ENCODE assay signal across 10 mouse cellular contexts in the genomic region with DNA sequence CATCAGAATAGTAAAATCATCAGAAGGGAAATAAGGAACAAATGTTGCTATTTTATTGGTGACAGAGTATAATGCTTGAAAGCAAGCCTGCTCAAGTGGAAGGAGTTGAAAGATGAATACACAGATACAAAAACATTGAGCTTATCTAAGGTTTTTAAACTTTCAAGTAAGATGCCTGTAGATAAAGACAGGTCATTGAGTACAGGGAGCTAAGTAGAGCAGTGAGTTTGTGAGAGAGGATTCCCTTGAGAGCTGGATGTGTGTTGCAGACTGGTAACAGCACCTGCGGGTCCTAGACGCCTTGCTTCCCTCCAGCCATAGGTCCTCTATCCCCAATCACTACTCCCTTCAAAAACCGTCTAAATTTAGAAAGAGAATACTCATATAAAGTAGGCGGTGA. TPM values are rescaled to one million over a fixed set of nuclear protein-coding genes. Genes with fewer than 3 reads are reported as not detected.
DNase-seq lines count a peak whose midpoint lies in the region; ATAC-seq and TF ChIP-seq lines count a peak whose summit lies in the region.
"Had no signal": no experiment of that assay in that cellular context is flagged by ENCODE, and none has a peak within 500 bp of the region (broad histone marks: within the 10 kb centered on the region; RNA-seq: fewer than 3 reads in every experiment).

No protein-coding gene starts in this region.

- no peak for DNase-seq in hindbrain, embryonic 10.5 days (ENCODE audit: low spot score)
- DNase-seq in hindbrain, embryonic 11.5 days (ENCODE audit: low spot score), result no peak
- DNase-seq in brain, embryonic 14.5 days (ENCODE audit: low read depth), result peak; percentile 14
- DNase-seq in hindbrain, embryonic 14.5 days (ENCODE audit: low spot score), result no peak
- no peak for DNase-seq in layer of hippocampus, adult 11-12 months (ENCODE audit: low spot score)
- DNase-seq in spleen, postnatal 14 days (ENCODE audit: low spot score in 2 of 2), result no peak
- DNase-seq: cerebellum, postnatal 25 days; layer of hippocampus, postnatal 36 days had no signal

- no peaks in the 10 kb centered on the region for H3K36me3 ChIP-seq in hindbrain, embryonic 10.5 days
- H3K36me3 ChIP-seq in hindbrain, embryonic 11.5 days (ENCODE audit: control insufficient read depth, insufficient read depth, low read length), result no peaks in the 10 kb centered on the region
- H3K36me3 ChIP-seq in hindbrain, embryonic 14.5 days (replicated peaks; ENCODE audit: control insufficient read depth, insufficient read depth), result no peaks in the 10 kb centered on the region
- no peaks in the 10 kb centered on the region for H3K36me3 ChIP-seq in midbrain, embryonic 13.5 days

- no peak for ATAC-seq in hindbrain, embryonic 11.5 days (ENCODE audit: low FRiP score)
- ATAC-seq in hindbrain, embryonic 14.5 days (ENCODE audit: low FRiP score), result no peak
- ATAC-seq in midbrain, embryonic 13.5 days, result no peak
- ATAC-seq in cerebellum, adult (ENCODE audit: insufficient number of reproducible peaks, low FRiP score, low TSS enrichment), result no peak

- no peak overlapping the region for H3K4me2 ChIP-seq in hindbrain, embryonic 11.5 days (replicated peaks; ENCODE audit: low read depth, low read length)
- H3K4me2 ChIP-seq in hindbrain, embryonic 14.5 days (replicated peaks), result peak overlapping the region; percentile 56
- peak overlapping the region; percentile 67 for H3K4me2 ChIP-seq in midbrain, embryonic 13.5 days (replicated peaks)

- TF ChIP-seq POLR2A in brain, embryonic 14.5 days (IDR thresholded peaks at IDR 0.05; ENCODE audit: borderline replicate concordance, extremely low read depth, insufficient read depth, insufficient read length, poor library complexity, severe bottlenecking), result no peak

- H3K9me3 ChIP-seq in hindbrain, embryonic 10.5 days, result no peaks in the 10 kb centered on the region
- no peaks in the 10 kb centered on the region for H3K9me3 ChIP-seq in hindbrain, embryonic 11.5 days (ENCODE audit: control insufficient read depth, low read length)
- H3K9me3 ChIP-seq in hindbrain, embryonic 14.5 days (ENCODE audit: control insufficient read depth, low read length), result no peaks in the 10 kb centered on the region
- no peaks in the 10 kb centered on the region for H3K9me3 ChIP-seq in midbrain, embryonic 13.5 days

- peak overlapping the region; percentile 93 for H3K4me3 ChIP-seq in hindbrain, embryonic 10.5 days
- no peak overlapping the region for H3K4me3 ChIP-seq in hindbrain, embryonic 11.5 days (ENCODE audit: low read depth, low read length)
- H3K4me3 ChIP-seq in hindbrain, embryonic 14.5 days (replicated peaks; ENCODE audit: low read length), result peak overlapping the region; percentile 92; the same call in 1 of the 2 replicates
- peak overlapping the region; percentile 91 for H3K4me3 ChIP-seq in midbrain, embryonic 13.5 days (replicated peaks)

- no peak for TF ChIP-seq CTCF in brain, embryonic 14.5 days (IDR thresholded peaks at IDR 0.05; ENCODE audit: borderline replicate concordance, extremely low read depth, insufficient read depth, insufficient read length)

- H3K9ac ChIP-seq in hindbrain, embryonic 11.5 days (ENCODE audit: low read depth, low read length), result no peak overlapping the region
- H3K9ac ChIP-seq in hindbrain, embryonic 14.5 days, result peak overlapping the region; percentile 95
- H3K9ac ChIP-seq in midbrain, embryonic 13.5 days (replicated peaks), result peak overlapping the region; percentile 47

- H3K4me1 ChIP-seq in hindbrain, embryonic 10.5 days (replicated peaks), result peaks cover 29% of the 10 kb centered on the region
- no peaks in the 10 kb centered on the region for H3K4me1 ChIP-seq in hindbrain, embryonic 11.5 days (replicated peaks; ENCODE audit: control insufficient read depth, insufficient read depth, low read length)
- H3K4me1 ChIP-seq in hindbrain, embryonic 14.5 days (replicated peaks; ENCODE audit: control insufficient read depth, insufficient read depth, low read length), result peaks cover 29% of the 10 kb centered on the region
- peaks cover 45% of the 10 kb centered on the region for H3K4me1 ChIP-seq in midbrain, embryonic 13.5 days (replicated peaks)

- no peak overlapping the region for H3K27ac ChIP-seq in hindbrain, embryonic 10.5 days
- no peak overlapping the region for H3K27ac ChIP-seq in hindbrain, embryonic 11.5 days (ENCODE audit: low read depth, low read length)
- H3K27ac ChIP-seq in hindbrain, embryonic 14.5 days, result no peak overlapping the region
- no peak overlapping the region for H3K27ac ChIP-seq in midbrain, embryonic 13.5 days

- H3K27me3 ChIP-seq in hindbrain, embryonic 10.5 days (ENCODE audit: insufficient read depth, poor library complexity, severe bottlenecking), result no peaks in the 10 kb centered on the region
- H3K27me3 ChIP-seq in hindbrain, embryonic 11.5 days (ENCODE audit: control insufficient read depth, insufficient read depth, low read length), result no peaks in the 10 kb centered on the region
- H3K27me3 ChIP-seq in hindbrain, embryonic 14.5 days (ENCODE audit: control insufficient read depth, insufficient read depth, low read length), result no peaks in the 10 kb centered on the region
- no peaks in the 10 kb centered on the region for H3K27me3 ChIP-seq in midbrain, embryonic 13.5 days

- 45% methylated on average over 4 of the region's 4 CpGs for WGBS in hindbrain, embryonic 10.5 days
- 47% methylated on average over 4 of the region's 4 CpGs for WGBS in hindbrain, embryonic 11.5 days
- 41% methylated on average over 4 of the region's 4 CpGs for WGBS in hindbrain, embryonic 14.5 days
- 6% methylated on average over 4 of the region's 4 CpGs for WGBS in midbrain, embryonic 13.5 days

RNA-seq across cellular contexts. Expression of a gene that starts 1.2 kb away (rescaled TPM):
- polyA plus RNA-seq in hindbrain, embryonic 10.5 days (2016; fragmentation: Nextera tagmentation; extraction: Ambion mirVana), result 6.8 and 7.4 TPM in 2 replicates
- polyA plus RNA-seq in hindbrain, embryonic 11.5 days (2014; fragmentation: Nextera tagmentation; extraction: Ambion mirVana), result 17.8 and 21.6 TPM in 2 replicates
- 21.8 and 27.6 TPM in 2 replicates for polyA plus RNA-seq in brain, embryonic 14.5 days (2012; rRNA removed)
- polyA plus RNA-seq in hindbrain, embryonic 14.5 days (2014; fragmentation: Nextera tagmentation; extraction: Ambion mirVana), result 18.8 and 19.3 TPM in 2 replicates
- 14.6 TPM in 2 replicates for polyA plus RNA-seq in midbrain, embryonic 13.5 days (2015; fragmentation: Nextera tagmentation; extraction: Ambion mirVana)

RNA-seq across cellular contexts. Expression of a gene that starts 32.8 kb away (rescaled TPM):
- 6.6 and 7.8 TPM in 2 replicates for polyA plus RNA-seq in hindbrain, embryonic 10.5 days (2016; fragmentation: Nextera tagmentation; extraction: Ambion mirVana)
- polyA plus RNA-seq in hindbrain, embryonic 11.5 days (2014; fragmentation: Nextera tagmentation; extraction: Ambion mirVana), result 10.7 and 11.6 TPM in 2 replicates
- polyA plus RNA-seq in brain, embryonic 14.5 days (2012; rRNA removed), result 15.0 and 20.6 TPM in 2 replicates
- 9.1 and 10.3 TPM in 2 replicates for polyA plus RNA-seq in hindbrain, embryonic 14.5 days (2014; fragmentation: Nextera tagmentation; extraction: Ambion mirVana)
- 7.8 and 9.4 TPM in 2 replicates for polyA plus RNA-seq in midbrain, embryonic 13.5 days (2015; fragmentation: Nextera tagmentation; extraction: Ambion mirVana)
